Mouse (Mus musculus) kidney, adult 2 months (tissue): Measurements from ENCODE around the gene Dnlz.

Experiments
- CTCF ChIP-seq: fragments of 200-500 bp; conservative IDR thresholded peaks from 2 replicates; pipeline ENCODE4 v1.5.1; 2011; ENCODE audit warnings: low read depth, mild to moderate bottlenecking, control low read depth, low read length, moderate library complexity, mixed read lengths; ENCODE audit not compliant: insufficient read depth, insufficient read length
- POLR2A ChIP-seq: fragments of 200-500 bp; IDR thresholded peaks from one replicate; pipeline ENCODE4 v1.6.1; 2011; ENCODE audit warnings: low read depth, low read length, control low read depth

DNA sequence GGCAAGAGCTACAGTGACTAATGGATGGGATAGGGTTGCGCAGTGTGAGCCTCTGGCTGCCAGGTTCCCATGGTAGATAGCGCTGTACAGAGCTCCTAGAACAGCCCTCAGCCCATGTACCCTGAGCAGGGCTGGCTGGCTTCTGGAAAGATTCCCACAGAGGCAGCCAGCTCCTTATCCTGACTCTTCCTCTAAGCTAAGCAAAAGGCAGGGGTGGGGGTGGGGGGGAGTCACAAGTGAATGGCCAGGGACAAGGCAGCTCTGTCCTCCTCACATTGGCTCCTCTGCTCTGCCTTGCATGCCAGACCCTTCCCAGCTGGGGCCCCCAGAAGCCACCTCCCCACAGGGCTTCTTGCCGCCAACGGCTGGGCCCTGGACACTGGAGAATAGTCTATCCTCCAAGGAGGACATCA is 21.8 kb downstream of the Dnlz start:
- TF ChIP-seq CTCF (no peak), POLR2A (no peak)
